Mouse (Mus musculus): ENCODE measurements at regions not wholly inside any gene's neighbourhood (a gene's known extent, or its start where the extent isn't known, plus 50 kb on each side); places are given as distances from the start of the nearest gene placed in this dataset.

DNA sequence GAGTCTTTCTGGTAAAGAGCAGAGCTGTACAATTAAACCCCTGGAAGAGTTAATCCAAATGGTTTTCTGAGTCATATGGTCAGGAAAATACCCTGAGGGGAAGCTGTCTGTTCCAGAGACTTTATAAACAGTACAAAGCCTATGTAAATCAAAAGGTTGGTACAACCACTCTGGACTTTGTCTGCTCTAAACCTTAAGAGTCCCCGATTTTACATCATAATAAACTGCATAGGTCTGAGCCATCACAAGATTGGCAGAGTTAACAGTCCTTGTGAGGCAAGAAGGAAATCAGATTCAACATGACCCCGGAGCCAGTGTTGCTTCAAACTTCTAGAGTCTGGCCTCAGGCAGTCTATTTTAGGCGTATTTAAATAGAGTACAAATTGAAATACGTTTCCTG lies 289.7 kb downstream of the Dnajb9 start:
- TF ChIP-seq CTCF (conservative IDR thresholded peaks at IDR 0.05; ENCODE audit: low read length) (no peak), POU5F1 (IDR thresholded peaks at IDR 0.05; ENCODE audit: borderline replicate concordance, low read length) (no peak)
